Mouse (Mus musculus) liver, adult 2 months (tissue): Measurements from ENCODE around the gene Arid3c.

Source experiments
- CTCF ChIP-seq: fragments of 200-500 bp; IDR thresholded peaks from 2 replicates; pipeline ENCODE4 v1.5.1; 2011; ENCODE audit warnings: low read depth, low read length, control low read depth
- POLR2A ChIP-seq: fragments of 200-500 bp; IDR thresholded peaks from 2 replicates; pipeline ENCODE4 v1.6.1; 2011; ENCODE audit warnings: low read length, control low read depth; ENCODE audit not compliant: insufficient read depth; ENCODE audit errors: extremely low read depth

DNA sequence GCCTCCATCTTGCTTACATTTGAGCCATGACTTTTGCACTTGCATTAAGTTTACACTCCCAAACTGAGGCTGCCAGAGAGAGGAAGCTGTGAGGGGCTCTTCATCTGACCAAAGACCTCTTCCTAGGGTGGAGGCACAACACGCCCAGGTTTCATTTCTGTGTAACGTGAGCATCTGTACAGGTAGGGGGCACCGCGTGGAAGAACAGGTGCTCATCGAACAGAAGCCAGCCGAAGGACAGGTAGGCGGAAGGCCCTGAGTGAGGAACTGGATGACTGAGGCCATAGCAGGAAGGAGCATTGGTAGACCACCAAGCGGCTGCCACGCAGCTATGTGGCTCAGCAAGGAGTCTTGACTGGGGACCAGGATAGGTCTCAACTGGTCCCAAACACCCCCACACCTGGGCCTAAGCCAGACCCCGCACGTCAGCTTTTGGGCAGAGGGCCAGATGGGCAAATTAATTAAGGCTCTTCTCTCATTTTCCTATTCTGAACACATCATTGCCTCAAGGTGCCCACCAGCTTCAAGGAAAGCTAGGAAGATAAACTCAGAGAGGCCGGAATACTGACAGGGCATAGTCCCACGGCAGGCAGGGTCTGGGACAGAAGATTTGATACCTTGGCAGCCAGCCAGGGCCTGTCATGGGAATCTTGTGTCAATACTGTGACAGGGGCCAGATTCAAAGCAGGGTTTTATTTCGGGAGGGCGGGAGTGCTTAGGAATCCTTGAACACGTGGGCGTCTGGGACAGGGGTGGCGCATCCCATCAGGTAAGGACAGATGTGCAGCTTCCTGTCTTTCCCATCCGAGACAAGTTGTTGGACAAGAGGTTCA lies 24.8 kb downstream of the Arid3c start:
- no peak for TF ChIP-seq CTCF
- TF ChIP-seq POLR2A: no peak
